Mouse (Mus musculus): ENCODE data around the gene Helb.

The Helb gene

GRCm38 (mm10) chr10:120092548-120092947, 20.2 kb downstream of the Helb start:
- no peak for DNase-seq

GRCm38 (mm10) chr10:120077850-120078249, 34.9 kb downstream of the Helb start:
- peak; percentile 29 for DNase-seq

GRCm38 (mm10) chr10:120066319-120066718, 46.5 kb downstream of the Helb start:
- DNase-seq: no peak

GRCm38 (mm10) chr10:120064424-120064823, 48.4 kb downstream of the Helb start:
- DNase-seq: peak; percentile 65

GRCm38 (mm10) chr10:120061238-120062130, 51.3 kb downstream of the Helb start:
- DNase-seq: no peak

- DNase-seq: no peak
Measured at GRCm38 (mm10) chr10:120060579-120061237, 52.1 kb downstream of the Helb start.

GRCm38 (mm10) chr10:120044714-120045234, 68.0 kb downstream of the Helb start:
- DNase-seq: no peak

GRCm38 (mm10) chr10:120044237-120044636, 68.5 kb downstream of the Helb start:
- DNase-seq: no peak

GRCm38 (mm10) chr10:120038194-120038593, 74.6 kb downstream of the Helb start:
- no peak for DNase-seq

- DNase-seq: peak; percentile 53
Measured at GRCm38 (mm10) chr10:120035824-120036223, 77.0 kb downstream of the Helb start.

GRCm38 (mm10) chr10:120035211-120035733, 77.5 kb downstream of the Helb start:
- peak; percentile 43 for DNase-seq

- no peak for DNase-seq
Measured at GRCm38 (mm10) chr10:120033866-120034265, 78.9 kb downstream of the Helb start.

Measured in retina, postnatal 1 day (tissue).